Mouse (Mus musculus) E14TG2a.4 (cell line): ENCODE measurements at regions not wholly inside any gene's neighbourhood (a gene's known extent, or its start where the extent isn't known, plus 50 kb on each side); places are given as distances from the start of the nearest gene placed in this dataset.

ENCODE experiments used
- CTCF ChIP-seq: conservative IDR thresholded peaks from 2 replicates; pipeline ENCODE4 v1.5.1; 2014; ENCODE audit warnings: low read length
- NANOG ChIP-seq: IDR thresholded peaks from 2 replicates; pipeline ENCODE4 v1.6.1; 2014; ENCODE audit warnings: borderline replicate concordance, low read length, mixed read lengths
- POU5F1 ChIP-seq: IDR thresholded peaks from 2 replicates; pipeline ENCODE4 v1.6.1; 2014; ENCODE audit warnings: low read length, borderline replicate concordance

DNA sequence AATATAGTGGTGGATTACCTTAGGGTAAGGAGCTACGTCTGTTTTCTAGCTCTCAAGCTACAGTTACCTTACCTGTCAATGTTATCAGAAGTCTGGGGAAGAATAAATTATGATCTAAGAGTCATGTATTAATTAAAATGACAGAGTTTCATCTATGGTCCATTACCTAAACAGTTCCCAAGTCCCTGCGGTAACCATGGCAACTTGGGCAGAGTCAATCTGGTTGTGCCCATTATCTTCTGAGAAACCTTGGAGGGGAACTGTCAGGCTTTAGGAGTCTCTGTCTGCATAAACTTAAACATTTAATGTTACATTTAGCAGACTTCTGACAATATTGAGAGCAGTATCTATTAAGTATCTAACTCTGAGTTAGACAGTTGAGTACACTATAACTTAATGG is 2971.0 kb downstream of the Gm37988 start:
- TF ChIP-seq CTCF (no peak), NANOG (no peak), POU5F1 (no peak)
